Mouse (Mus musculus) heart, postnatal 36 days (tissue): ENCODE results near the gene Tex30. TPM values are rescaled to one million over a fixed set of nuclear protein-coding genes. Genes with fewer than 3 reads are reported as not detected.

Experiments
- DNase-seq, 2 experiments: peaks; one replicate each; pipeline ENCODE4 v3.0.0; 2021 to 2022
- intact Hi-C: fragments of 180-260 bp; cut with DNase I; formaldehyde crosslinking; loops from one replicate; pipeline ENCODE4 v1.15.1; 2025
- total RNA-seq, 2 experiments: library from RNA; stranded (reverse); gene quantifications; 2 replicates each; pipeline ENCODE4 v1.2.3; 2021

The Tex30 gene
- total RNA-seq = 1 to 10 TPM; 6.3 to 9.2 TPM

DNA sequence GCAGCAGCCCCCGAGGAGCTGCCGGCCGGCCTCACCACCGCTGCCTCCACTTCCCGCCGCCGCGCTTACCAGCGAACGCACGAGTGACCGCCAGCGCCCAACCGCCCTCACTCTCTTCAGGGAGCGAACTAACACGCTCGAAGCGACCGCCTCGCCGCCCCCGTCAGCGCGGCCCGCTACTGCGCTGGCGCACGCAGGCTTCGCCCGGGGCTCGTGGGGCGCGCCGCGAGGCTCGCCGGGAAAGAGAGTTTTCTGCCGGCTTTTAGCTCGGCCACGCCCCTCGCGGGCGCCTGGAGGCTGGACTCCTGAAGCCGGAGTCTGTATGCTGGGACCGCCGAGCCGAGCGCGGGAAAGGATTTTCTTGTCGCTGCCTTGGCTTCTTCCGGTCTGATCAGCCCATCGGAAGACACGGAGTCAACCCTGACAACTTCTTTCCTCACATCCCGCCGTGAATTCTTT lies at the start of gene Tex30:
Gene Tex30, minus strand, starts transcription at position 183 of the 459 bp plus-strand sequence.
- DNase-seq = peak; percentile 92 to 93
- intact Hi-C loops = loop anchor here (1.0 to 10.0 kb wide), 3 partner anchors 17 to 167 kb away; partner anchors contain the start of genes Ercc5 and Tpp2

DNA sequence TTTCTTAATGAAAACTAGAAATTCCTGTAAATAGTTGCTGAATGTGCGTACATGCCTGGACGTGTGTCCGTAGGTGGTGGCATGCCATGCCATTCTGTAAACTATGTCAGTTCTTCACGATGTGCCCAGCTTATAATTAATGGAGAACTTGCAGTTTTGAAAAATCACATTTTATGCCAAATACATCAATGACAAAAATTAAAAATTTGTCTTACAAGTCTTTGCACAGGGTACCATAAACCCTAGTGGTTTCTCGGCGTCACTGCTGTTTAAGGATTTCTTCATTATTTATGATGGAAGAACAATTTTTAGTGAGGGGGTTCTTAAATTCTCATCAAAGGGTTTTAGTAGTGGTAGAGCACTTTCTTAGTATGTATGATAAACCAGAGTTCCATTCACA lies 46.5 kb upstream of the Tex30 start:
- intact Hi-C loops = loop anchor here (5.0 kb wide), 1 partner anchor 46 kb away; the partner anchor contains the start of gene Tex30
- DNase-seq = no peak

DNA sequence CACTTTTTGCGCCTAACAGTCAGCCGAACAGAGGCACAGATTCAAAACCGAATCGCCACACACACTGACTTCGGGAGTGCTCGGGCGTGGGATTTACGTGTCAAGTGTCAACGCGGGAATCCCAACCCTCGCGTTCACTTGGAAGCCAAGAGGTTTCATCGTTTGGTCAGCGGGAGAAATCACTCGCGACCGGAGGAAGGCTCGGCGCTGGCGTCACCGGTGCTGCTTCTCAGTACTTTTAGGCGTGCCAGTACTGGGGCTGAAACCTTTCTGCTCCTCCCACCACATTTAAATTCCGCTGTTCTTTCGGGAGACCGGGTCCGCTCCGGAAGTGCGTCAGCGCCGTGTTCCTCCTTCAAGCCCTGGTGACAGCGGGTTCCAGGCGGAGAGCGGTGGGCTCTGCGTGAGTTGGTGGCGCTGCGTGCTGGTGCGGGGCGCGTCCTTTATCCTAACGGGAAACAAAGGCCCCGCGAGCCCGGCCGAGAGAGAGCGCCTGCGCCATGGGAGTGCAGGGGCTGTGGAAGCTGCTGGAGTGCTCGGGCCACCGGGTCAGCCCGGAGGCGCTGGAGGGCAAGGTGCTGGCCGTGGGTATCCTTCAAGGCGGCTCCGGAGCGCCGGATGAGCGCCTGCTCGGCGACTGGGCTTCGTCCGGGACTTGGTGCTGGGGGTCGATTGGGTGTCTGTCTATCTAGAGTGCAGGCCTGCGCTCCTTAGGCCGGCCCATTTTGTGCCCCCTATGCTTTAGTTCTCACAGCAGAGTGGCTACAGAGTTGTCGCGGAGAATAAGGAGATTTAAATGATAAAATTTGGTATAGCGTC lies 45.5 kb upstream of the Tex30 start, which contains the start of gene Ercc5:
Gene Ercc5, plus strand, starts transcription at position 182 of the 819 bp plus-strand sequence.
- intact Hi-C loops = loop anchor here (1.0 to 5.0 kb wide), 2 partner anchors 28 to 45 kb away; partner anchors contain the start of gene Tex30
- peak; percentile 85 to 87 for DNase-seq

DNA sequence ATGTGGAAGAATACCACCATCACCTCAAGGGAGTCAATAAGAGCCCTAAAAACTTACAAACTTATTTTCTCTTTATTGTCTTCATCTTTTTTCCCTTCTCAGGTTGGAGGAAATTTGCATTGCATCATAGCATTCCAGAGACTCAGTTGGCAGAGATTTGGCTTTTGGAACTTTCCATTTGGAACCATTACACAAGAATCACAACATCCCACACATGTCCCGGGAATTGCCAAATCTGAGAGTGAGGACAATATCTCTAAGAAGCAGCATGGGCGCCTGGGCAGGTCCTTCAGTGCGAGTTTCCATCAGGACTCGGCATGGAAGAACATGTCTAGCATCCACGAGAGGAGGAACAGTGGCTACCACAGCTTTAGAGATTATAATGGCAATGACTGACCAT lies 40.5 kb upstream of the Tex30 start:
- intact Hi-C loops = no loop called here
- DNase-seq = no peak

DNA sequence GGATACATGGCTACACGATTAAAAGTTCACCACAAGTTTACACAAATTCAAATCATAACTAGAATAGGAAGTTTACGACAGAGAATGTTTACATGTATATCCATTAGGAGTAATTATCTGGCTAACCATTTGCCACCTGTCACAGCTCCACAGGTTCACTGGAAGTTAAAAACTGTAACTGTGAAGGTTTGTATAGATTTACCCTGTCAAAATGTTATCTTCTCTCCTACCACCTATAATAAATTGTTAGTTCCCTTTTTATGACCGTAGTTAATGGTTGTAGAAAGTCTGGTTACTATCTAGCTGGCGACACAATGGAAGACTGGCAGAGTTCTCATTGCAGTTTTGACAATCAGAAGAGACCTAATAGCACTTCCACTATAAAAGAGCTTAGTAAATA lies 38.0 kb upstream of the Tex30 start:
- intact Hi-C loops = no loop called here

DNA sequence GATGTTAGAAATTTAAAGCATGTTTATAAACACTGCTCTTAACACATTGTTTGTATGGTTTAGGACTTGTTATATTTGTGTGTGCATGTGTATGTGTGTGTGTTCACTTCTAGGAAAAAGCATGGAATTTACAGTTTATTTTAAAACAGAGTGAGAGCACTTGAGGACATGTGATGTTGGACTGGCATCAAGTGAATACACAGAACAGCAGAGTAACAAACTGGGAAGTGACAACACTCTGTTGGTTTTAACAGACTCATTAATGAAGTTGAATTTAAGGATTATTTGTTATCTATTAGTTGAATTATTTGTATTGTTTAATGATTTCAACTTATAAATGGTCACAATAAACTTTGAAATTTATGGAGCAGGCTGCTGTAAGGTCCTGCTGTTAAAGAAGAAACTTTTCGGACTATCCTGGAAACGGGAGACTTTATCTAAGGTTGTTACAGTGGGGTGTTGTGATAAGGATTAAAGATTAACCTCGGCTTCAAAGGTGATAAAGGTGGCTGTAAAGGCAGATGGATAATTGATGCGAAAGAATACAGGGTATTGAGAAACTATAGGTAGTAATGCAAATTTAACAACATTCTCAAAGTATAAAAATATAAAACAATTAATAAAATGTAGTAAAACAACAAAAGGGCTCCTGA lies 27.8 kb upstream of the Tex30 start:
- DNase-seq = no peak
- intact Hi-C loops = no loop called here

More for the DNA sequence above, 38.0 kb upstream of the Tex30 start:
- no peak for DNase-seq

DNA sequence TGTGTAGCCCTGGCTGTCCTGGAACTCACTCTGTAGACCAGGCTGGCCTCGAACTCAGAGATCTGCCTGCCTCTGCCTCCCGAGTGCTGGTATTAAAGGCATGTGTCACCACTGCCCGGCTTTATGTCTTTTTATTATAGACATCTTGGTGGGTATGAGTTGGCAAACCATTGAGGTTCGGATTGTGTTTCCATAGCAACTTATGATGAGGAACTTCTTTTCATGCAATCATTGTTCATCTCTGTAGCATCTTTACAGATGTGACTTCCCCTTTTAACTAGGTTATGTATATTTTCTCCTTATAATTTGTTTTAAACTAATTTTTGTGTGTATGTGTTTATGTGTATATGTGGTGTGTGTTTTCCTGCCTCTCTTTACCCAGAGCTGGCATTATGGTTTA lies 23.3 kb upstream of the Tex30 start:
- DNase-seq = no peak
- intact Hi-C loops = no loop called here

DNA sequence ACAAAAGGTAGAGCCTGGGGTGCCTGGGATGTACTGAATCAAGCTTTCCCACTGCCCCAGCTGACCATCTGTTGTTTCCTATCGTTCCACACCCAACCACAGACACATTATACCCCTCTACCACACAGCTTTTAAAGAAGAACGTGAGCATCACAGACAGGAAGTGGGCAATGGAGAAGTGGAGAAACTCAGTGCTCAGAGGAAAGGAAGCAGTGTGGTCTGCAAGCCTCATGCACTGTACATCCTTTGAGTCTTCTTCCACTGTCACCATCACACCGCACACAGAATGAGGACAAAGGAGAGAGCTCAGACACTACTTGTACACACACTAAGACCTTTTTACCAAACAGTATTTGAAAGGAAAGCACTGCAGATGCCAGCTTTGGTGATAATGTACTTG lies 20.0 kb upstream of the Tex30 start:
- no peak for DNase-seq

DNA sequence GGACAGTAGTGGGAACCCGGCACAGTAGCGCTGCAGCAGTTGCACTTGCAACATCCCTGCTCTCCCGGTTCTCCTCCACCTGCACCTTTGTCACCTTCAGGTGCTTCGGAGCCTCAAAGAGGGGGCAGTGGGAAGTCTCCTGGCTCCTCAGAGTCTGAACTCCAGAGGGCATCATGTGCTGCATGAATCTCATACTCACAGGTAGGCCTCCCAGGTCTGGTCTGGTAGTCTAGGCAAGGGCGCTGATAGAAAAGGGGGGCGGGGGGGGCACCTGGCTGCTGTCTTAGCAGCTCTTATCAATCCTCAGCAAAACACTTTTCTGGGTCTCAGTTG lies 17.8 kb upstream of the Tex30 start:
- intact Hi-C loops = no loop called here
- DNase-seq = no peak

More for the DNA sequence above, 20.0 kb upstream of the Tex30 start:
- intact Hi-C loops = no loop called here

DNA sequence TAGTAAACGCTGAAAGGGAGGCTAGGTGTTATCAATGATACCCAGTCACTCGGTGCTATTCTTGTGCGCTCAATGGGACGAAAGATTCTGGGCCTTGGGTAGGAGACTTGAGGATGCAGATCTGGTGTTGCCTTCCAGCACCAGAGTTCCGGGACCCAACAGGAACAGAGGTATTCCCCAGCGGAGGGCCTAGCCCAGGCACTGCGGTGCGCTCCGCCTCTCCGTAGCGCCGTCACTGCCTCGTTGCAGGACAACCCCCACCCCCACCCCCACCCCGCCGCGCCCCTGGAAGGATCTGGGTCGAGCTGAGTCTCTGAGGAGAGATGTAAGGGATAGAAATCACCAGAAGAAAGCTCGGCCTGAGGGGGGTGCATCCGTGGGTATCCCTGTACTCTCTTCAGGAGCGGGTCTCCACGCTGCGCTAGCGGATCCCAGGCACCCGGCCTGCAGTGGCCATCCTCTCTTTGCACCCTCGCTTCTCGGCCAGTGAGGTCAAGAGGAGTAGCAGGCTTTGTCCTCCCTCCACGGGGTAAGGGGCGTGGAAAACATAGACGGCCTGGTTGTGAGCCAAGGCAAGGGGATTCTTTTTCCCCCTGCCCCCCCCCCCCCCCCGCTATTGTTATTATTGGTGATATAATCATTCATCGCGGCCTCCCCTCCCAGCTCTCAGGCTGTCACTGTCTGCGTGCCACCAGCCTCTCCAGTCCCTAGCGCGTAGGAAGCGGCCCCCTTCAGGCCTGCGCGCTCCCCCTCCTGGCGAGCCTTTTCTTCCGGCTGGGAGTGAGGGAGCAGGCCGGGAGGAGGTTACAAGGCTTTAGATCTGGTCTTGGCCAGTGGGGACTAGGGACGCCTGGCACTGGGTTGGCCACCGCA lies 17.2 kb upstream of the Tex30 start:
- intact Hi-C loops = loop anchor here (1.0 to 10.0 kb wide), 3 partner anchors 17 to 1025 kb away; partner anchors contain the start of genes AI597479, Ercc5, Tex30 and Tgfbrap1
- DNase-seq = peak; percentile 79 to 80

DNA sequence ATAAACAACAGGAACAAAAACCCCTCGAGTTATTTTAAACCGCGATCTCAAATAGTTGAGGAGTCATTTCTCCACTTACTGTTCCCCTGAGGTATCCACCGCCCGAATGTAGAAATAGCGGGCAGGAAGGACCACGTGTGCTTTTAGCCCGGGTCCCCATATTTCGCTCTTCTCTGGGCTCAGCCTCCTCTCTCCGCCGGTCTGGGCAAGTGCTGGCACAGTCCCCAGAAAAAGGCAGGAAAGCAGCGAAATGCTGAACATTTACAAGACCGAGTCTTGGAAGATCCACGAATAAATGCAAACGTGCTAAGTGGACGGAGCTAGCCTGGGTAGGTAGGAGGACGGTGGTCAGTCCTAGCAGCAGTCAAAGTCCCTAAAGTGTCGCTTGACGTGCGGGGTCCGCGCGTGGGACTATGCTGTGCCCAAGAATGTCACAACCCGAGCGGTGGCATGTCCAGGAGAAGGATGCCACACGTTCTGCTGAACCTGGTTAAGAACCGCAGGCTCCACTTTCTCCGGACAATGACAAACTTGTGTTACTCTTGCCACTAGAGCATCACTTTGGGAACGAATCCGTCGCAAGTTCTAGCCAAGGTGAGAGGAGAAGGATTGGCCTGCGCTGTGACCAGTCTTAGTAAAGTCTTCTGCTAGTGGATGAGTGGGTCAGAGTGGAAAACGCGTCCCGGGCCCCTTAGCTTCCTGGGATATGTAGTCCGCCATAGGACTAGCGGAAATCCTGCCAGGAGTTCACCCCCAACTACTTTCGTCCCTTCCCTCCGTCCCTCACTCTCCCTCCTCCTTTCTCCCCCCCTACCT lies 16.2 kb upstream of the Tex30 start, which contains the start of the genes Kdelc1 and Bivm:
Gene Kdelc1, minus strand, starts transcription at position 570 of the 816 bp plus-strand sequence.
Gene Bivm, plus strand, starts transcription at position 719 of the 816 bp plus-strand sequence.
- intact Hi-C loops = loop anchor here (1.0 to 10.0 kb wide), 3 partner anchors 16 to 1024 kb away; partner anchors contain the start of genes AI597479, Ercc5, Tex30 and Tgfbrap1
- DNase-seq = peak; percentile 78 to 82

DNA sequence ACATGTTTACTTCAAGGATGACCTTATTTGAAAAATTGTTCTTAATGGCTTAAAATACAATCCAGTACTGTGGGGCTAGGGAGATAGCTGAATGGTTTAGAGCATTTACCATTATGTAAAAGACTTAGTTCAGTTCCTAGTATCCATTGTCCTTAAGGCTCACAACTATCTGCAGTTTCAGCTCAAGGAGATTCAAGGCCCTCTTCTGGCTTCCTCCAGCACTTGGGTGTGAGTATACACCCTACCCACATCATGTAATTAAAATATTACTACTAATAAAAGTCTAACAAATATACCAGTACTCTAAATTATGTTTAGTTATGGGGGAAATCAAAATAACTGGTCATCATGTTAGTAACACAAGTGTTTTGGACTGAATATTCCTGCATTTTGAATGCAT lies 15.3 kb upstream of the Tex30 start:
- no peak for DNase-seq
- intact Hi-C loops = loop anchor here (10.0 kb wide), 1 partner anchor 1023 kb away; the partner anchor contains the start of genes AI597479 and Tgfbrap1

DNA sequence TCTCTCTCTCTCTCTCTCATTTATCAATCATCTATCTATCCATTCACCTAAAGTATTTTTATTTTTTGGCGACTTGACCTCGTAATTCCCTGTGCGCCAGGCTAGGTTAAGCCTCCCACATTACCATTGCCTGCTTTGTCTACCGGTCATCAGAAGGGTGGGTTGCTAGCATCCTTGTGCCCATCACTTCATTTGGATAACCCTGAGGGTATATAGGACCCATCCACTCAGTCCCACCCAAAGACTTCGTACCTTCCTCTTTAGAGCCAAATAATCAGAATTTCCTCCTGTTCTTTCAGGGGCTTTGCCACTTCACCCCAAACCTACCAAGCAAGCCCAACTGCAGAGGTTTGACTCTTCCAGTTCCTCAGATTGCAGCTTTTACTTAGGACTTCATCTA lies 698 bp upstream of the Tex30 start:
- intact Hi-C loops = loop anchor here (1.0 to 10.0 kb wide), 3 partner anchors 16 to 168 kb away; partner anchors contain the start of genes Ercc5 and Tpp2
- DNase-seq = peak in 1 of 2 experiments; percentile 3

DNA sequence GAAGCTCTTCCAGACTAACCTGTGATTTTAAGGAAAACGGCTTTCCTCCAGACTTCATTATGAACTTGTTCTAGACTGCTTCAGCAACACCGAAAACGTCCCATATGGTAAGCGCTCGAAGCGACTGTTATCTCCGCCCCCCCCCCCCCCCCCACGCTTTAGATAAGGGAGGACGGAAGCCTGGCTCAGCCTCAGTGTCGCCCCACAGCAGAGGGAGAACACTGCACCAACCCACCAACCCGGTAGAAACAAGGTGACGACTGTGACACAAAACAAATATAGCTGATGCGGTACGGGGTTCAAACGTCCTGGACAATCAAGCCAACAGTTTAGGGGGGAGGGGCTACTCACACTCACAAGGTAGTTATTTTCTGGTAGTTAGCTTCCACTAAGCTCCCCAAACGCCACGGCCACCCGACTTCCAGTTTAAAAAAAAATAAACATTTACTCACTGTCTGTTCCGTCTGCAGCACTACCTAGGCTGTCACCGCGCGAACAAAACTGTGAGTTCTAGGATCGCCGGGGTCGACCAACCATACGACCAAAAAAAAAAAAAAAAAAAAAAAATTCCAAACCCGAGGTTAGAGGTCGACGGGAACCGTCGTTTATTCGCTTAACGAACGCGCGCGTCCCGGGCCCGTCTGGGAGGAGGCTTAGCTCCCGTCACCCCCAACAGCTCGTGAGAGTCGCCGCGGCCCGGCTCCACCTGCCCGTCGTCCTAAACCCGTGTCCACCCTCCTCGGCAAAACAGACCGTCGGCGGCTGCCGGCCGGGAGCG lies 604 bp downstream of the Tex30 start:
- intact Hi-C loops = loop anchor here (1.0 to 10.0 kb wide), 3 partner anchors 18 to 167 kb away; partner anchors contain the start of genes Ercc5 and Tpp2
- DNase-seq = peak; percentile 35 to 39

DNA sequence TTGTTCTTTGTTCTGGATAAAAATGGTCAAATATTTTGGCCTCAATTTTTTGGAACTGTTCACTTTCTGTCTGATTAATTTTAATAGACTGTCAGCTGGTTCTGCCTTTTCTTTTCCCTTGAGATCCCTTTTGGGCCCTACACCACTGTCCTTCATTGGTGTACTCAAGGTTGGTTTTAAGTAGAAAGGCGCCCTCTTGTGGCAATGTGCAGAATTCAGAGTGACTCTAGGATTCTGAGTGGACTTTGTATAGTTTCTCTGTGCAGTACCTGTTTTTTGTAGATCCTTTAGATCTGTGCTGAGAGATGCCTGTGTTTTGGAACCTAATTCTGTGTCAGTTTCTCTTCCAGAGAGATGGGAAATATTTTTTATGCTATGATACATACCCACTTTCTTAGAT lies 37.6 kb downstream of the Tex30 start:
- intact Hi-C loops = no loop called here
- peak; percentile 22 to 51 for DNase-seq

DNA sequence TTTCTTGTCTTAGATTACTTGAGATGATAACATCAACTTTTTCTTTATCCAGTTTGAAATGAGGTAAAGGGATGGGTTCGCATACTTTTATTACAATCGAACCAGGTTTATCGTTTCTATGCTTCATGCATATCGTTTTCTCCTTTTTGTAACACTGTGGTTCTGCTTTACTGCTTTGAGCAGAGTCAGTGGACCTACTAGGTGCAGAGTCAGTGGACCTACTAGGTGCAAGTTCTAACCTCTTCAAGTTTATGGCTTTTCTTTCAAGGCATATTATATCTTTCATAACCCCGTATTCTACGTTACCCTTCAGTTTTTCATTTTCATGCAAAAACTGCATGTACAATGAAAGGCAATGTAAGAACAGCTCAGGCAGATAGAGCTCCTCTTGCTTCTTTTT lies 38.8 kb downstream of the Tex30 start:
- no peak for DNase-seq
- intact Hi-C loops = no loop called here

DNA sequence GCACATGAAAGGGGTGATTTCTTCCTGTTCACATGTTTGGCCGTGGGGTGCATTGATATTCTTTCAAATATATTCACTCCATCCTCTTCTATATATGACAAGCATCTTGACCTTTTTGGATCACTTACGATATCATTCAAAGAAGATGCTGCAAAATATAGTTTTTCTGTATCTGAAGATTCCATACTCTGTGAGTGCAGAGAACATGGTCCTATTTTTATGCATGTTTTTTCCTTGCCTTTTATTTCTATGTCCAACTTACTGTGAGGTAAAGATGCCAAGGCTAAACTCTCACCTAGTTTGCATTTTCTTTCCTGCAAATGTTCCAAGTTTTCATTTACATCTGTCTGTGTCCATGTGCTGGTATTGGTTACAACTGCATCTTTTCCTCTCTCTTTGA lies 40.4 kb downstream of the Tex30 start, which contains the start of gene Gm8251:
Gene Gm8251, minus strand, starts transcription at position 101 of the 400 bp plus-strand sequence.
- intact Hi-C loops = no loop called here
- DNase-seq = no peak

DNA sequence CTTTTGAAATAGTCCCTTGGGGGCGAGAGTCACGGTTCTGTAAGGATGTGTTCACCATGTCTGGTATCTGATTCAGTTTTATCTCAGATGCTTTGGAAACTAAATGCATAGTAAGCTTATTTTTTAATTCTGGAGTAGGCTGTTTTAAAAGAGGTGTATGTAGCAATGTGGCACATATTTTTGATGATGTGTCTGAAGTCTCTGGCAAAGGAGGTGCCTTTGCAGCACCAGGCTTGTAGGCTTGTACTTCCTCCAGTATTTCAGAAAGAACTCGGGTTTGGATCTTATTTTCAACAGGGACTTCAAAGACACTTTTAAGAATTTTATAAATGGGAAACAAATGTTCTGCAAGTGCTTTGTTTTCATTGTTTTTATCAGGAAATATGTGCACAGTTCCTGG lies 44.4 kb downstream of the Tex30 start:
- intact Hi-C loops = no loop called here
- DNase-seq = no peak
